Mouse (Mus musculus): ENCODE data around the gene Farsa.
"Not testable (repeated sequence)": the region's sequence is repeated elsewhere in the genome, so short reads cannot be mapped to it uniquely, and the experiment has no call there.

Farsa gene

DNA sequence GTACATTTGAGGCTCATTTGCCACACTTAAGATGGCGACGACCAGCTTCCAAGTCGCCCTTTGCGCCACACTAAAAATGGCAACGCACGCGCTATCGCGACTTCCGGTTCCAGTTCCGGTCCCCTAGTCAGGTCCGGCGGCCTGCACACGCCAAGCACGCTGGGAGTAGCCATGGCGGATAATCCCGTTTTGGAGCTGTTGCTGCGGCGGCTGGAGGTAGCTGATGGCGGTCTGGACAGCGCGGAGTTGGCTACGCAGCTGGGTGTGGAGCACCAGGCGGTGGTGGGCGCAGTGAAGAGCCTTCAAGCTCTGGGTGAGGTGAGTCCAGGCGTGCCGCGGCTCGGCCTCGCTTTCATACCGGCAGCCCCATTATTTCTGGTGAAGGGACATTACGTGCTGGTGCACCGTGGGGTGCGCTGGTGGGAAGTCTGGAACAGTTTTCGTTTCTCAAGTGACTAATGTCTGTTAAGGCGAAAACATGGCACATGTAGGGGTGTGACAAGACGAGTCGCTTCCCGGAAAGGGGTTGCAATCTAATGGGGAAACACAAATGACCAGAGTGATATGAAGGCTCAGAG is at the start of gene Farsa:
TSS of gene Farsa (plus strand) at position 126 of the 578 bp plus-strand sequence.
- peak; percentile 75 to 96 for DNase-seq (ENCODE audit: low spot score in 2 of 2)

DNA sequence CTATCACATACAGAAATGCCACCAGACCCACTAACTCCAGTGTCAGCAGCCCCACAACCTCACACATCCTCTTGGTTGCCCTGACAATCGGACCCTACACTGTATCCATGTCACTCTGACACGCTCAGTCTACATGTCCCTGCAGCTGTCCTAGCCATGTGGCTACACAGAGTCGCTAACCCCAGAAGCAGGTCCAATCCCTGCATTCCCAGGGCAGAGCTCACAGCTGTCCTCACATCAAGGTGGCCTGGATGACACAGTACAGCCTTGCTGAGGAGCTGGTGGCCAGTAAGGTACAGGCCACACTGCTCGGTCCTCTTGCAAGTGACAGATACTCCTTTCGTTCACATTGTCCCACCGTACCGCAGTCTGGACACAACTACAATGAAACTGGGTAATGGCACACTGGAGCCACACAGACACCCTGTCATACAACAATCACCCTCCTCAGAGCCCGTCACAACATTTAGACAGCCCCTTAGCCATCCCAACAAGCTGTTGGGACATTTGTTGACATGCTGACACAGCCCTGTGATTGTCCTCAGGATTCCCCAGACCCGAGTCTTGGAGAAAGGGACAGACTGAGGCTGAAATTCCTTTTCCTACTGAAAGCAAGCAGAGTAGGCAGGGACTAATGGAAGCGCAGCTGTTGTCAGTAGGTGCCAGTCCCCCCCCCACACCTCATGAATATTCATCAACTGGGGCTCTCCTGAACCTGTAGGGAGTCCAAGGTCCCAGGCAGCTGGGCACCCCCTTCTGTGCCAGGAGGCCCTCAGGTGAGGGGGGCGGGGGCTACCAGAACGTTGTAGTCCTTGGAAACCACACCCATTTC is 47.5 kb upstream of the Farsa start:
- no peak for DNase-seq (ENCODE audit: low spot score in 2 of 2)

DNA sequence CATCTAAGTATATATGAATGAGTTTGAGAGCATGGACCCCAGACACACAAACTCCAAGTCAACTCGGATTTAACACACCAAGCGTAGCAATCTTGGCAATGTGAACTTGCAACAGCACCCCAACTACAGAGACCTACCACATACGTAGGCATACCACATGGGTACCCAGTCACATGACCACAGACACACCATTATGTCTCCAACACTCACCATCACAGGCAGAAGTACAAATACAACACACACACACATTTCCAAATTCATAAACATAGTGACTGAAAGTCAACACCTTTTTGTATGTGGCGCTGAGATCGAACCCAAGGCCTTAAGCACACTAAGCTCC is 46.9 kb upstream of the Farsa start:
- DNase-seq (ENCODE audit: low spot score in 2 of 2): no peak

DNA sequence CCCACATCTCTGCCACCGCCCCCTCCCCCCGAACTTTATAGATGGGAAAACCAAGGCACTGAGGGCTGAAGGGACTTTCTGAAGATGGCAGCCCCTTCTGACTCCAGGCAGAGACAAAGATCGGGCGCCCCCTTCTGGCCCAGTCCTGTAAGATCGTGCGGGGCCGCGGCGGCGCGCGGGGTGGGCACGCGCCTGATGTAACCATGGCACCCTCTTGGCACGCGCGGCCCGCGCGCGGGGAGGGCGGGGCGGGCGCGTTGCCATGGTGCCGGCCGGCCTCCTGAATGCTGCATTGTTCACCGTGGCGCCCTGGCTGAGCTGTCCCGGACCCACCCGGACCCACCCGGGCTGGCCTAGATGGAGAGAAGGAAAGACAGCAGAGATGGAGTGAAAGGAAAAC is 45.9 kb upstream of the Farsa start:
- peak; percentile 83 to 98 for DNase-seq (ENCODE audit: low spot score in 2 of 2)

DNA sequence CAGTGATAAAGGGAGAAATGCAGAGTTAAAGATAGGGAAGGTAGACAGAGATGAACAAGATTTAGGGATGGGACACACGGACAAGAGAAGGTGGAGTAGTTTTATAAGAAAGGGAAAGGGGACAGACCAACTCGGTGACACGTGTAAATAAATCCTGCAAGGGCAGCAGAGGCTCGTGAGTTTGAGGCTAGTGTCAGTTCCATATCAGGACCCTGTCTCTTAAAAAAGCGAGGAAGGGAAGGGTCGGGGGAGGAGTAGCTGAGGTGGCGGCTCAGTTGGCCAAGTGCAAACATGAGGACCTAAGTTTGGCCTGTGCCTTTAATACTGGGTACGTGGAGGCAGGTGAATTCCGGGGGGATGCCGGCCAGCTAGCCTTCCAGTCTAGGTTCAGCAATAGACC is 45.5 kb upstream of the Farsa start:
- no peak for DNase-seq (ENCODE audit: low spot score in 2 of 2)

DNA sequence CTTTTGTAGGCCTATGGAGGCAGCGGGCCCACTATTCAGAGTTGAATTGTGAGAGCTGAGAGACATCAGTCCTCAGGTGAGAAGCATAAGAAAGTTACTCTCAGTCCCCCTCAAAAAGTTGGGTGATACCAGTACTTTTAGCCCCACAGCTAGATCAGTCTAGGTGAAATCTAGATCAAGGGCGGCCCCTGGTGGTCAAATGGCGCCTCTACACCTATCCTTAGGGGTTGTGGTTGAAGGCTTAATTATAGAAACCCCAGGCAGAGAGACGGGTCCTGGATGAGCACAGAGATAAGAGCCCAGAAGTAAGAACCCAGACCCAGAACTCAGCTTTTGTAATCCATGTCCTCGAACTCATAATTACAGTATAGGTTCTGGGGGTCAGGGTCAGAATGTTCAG is 43.7 kb upstream of the Farsa start:
- peak in 1 of 2 experiments; percentile 91 for DNase-seq (ENCODE audit: low spot score in 2 of 2)

DNA sequence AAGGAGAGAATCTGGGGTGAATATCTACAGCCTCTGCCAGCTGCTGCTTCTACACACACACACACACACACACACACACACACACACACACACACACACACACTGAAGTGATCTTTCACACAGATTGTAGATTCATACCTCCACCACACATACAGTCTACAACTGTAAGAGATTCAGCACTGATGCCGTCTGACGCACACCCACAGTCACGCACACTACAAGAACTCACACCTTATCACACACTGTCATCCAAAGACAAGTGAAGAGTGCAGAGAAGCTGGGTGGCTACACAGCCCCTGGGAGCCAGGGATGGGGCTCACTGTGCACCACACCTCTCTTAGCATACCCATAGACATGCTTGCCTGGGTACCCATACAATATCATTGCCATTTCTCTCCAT is 43.0 kb upstream of the Farsa start:
- no peak for DNase-seq (ENCODE audit: low spot score in 2 of 2)

DNA sequence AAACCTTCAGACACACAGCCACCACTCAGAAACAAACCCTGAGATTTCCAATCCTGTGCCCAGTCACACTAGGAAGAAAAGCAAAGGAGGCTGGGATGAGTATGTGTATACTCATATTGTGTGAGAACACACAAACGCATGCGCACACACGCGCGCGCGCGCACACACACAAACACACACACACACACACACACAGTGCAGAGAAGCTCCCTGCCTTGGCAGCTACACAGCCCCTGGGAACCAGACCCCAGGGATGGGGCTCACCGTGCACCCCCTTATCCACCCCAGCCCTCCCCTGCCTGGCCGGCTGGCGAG is 42.6 kb upstream of the Farsa start:
- no peak for DNase-seq (ENCODE audit: low spot score in 2 of 2)

DNA sequence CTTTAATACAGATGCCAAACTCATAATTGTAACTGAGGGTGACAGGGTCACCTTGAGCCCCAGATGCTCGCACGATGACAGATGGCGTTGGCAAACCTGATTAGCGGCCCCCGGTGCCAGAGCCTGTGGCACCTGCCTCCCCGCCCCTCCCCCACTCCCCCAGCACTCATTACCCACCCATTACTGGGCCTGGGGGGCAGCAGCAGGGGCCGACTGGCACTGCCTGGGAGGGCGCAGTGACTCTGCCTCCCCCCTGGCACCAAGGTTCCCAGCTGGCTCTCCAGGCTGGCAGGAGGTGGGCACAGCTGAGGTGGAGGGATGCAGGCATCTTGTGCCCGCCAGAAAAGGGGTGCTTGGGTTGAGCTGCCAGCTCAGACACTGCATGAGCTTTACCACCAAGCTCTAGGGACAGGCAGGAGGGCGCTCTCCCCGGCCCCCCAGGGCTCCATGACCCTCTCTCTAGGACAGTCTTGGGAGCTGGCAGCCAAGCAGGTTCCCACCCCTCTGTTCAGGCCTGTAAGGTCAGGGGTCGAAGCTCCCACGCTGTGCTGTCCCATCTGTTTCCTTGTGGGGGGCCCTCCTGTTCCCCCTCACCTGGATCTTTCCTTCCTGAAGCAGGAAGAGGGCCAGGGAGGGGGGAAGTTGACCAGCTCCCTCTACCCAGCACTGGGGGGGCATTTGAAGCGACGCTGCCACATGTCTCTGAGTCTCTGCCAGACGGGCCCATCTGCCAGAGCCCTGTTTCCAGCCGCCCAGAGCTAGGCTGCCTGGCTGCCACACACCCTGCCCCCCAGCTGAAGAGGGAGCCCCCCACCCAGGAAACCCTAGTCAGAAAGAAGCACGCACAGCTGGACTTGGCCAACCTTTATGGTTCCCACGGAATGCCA is 42.0 kb upstream of the Farsa start:
- DNase-seq (ENCODE audit: low spot score in 2 of 2): no peak

DNA sequence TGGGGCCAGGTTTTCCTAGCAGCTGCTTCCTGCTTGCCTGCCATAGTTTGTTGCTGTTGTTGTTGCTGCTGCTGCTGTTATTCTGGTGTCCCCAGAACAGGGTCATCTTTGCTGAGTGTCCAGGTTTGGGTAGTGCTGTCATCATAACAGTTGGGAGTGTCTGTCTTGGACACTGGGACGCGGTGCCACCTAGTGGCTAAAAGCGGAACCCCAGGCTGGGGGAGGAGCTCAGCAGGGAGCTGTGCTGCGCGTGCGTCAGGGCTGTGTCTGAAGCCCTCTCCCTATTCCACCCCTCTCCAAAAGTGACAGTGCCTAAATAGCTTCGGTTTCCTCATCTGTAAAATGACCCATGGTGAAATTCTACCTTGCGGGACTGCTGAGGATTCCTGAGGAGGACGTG is 41.2 kb upstream of the Farsa start:
- peak; percentile 76 to 97 for DNase-seq (ENCODE audit: low spot score in 2 of 2)

DNA sequence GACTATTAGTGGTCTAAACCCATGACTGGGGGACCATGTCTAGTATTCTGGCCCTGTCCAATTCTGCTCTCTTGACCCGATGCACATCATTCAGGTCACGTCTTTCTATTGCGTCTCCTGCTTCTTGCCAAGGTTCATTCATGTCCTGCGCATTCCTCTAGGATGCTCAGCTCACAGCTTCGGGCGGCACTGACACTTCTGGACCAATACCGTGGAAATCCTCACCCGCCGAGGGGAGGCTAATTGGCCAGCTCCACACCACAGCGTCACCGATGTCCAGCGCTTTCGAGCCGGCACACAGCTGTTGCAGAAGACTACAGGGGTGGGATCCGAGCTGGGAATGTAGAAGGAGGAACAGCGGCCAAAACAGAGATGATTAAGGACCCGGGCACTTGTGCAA is 40.7 kb upstream of the Farsa start:
- no peak for DNase-seq (ENCODE audit: low spot score in 2 of 2)

DNA sequence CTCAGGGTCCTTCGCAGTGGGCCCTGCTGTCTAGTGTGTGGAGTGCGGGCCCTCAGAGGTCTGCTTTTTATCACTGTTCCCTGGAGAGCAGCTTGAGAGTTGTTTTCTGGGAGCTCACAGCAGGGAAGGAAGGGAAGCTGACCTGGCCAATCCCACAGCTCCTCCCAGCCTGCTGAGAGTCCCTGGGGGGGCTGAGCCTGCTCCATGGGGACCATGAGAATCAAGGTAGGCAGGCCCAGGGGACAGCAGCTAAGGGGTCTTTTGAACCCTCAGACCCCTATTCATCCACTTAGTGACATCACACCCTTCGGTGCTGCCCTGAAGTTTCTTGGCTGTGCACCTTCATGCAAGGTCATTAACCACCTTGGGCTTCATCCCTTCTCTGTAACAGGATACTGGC is 34.1 kb upstream of the Farsa start, which contains the start of gene Dand5:
TSS of gene Dand5 (minus strand) at position 101 of the 400 bp plus-strand sequence.
- DNase-seq (ENCODE audit: low spot score in 2 of 2): no peak

DNA sequence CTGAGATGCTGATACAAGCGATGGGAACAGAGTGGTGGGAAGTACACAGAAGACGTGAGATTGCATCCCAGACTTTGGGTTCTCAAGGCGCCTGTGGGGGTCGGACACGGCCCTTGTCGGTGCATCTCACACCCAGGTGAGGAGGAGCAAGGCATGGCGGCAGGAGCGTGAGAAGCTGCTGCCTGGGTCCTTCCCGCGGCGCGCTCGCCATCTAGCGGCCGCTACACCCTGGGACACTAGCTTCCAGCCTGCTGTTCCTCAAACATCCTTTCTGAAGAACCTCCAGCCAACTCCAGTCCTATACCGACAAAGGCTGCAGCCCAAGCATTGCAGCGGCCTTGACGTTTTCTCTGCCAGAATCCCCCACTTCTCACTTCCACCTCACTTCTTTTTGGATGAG is 33.1 kb upstream of the Farsa start:
- no peak for DNase-seq (ENCODE audit: low spot score in 2 of 2)

DNA sequence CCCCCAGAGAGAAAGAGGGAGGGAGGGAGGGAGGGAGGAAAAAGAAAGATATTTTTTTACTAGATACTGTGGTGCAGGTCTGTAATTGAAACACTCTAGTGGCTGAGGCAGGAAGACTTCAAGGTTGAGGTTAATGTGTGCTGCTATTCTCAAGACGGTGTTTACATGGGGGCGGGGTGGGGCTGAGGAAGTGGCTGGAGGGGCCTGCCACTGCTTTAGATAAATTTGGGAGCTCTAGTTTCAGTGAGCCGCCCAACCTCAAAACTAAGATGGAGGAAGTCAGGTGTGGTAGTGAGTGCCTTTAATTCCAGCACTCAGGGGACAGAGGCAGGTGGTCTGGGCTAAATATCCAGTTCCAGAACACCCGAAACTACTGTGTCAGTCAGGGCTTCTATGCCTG is 31.2 kb upstream of the Farsa start:
- DNase-seq (ENCODE audit: low spot score in 2 of 2): no peak

DNA sequence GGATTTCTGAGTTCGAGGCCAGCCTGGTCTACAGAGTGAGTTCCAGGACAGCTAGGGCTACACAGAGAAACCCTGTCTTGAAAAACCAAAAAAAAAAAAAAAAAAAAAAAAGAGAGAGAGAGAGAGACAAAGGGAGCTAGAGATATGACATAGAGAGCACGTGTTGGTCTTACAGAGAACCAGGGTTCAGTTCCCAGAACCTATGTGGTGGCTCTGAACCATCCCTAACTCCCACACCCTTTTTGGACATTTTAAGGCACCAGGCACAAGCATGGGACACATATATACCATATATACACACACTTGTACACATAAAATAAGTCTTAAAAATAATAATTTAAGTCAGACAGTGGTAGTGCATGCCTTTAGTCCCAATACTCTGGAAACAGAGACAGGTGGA is 30.3 kb upstream of the Farsa start:
- DNase-seq (ENCODE audit: low spot score in 2 of 2): not testable (repeated sequence)

DNA sequence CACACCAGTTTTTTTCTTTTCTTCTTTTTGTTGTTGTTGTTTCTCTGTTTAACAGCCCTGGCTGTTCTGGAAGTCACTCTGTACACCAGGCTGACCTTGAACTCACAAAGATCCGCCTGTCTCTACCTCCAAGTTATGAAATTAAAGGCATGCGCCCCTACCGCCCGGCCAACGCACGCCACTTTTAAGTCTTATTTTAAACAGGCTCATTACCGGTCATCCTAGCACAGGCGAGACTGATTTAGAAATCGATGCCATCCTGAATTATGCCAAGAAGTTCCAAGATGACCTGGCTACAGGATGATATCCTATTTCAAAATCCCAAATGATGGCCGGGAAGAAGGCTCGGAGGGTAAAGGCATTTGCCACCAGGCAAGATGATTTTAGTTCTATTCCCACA is 25.3 kb upstream of the Farsa start, which contains the start of gene Gadd45gip1:
TSS of gene Gadd45gip1 (plus strand) at position 33 of the 400 bp plus-strand sequence.
- DNase-seq (ENCODE audit: low spot score in 2 of 2): no peak

DNA sequence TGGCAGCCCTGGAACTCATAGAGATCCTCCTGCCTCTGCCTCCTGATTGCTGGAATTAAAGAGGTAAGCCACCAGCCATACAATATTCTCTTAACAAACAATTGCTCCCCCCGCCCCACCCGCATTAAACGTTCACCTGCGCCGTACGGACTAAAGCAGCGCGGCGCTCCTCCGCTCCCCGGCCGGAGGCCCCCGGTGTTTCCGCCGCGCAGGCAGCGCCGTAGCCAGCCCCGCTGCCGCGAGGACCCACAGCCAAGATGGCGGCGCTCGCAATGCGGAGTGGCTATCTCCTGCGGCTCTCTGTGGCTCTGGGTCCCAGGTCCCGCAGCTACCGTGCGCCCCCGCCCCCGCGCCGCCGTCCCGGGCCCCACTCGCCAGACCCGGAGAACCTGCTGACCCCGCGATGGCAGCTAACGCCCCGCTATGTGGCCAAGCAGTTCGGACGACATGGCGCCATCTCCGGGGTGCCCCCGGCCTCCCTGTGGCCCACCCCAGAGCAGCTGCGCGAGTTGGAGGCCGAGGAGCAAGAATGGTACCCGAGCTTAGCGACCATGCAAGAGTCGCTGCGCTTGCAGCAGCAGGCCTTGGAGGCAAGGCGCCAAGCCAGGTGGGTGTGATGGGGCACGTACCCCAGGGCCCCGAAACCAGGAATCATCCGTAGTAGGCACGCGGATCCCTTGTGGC is 24.6 kb upstream of the Farsa start:
- peak in 1 of 2 experiments; percentile 74 for DNase-seq (ENCODE audit: low spot score in 2 of 2)

DNA sequence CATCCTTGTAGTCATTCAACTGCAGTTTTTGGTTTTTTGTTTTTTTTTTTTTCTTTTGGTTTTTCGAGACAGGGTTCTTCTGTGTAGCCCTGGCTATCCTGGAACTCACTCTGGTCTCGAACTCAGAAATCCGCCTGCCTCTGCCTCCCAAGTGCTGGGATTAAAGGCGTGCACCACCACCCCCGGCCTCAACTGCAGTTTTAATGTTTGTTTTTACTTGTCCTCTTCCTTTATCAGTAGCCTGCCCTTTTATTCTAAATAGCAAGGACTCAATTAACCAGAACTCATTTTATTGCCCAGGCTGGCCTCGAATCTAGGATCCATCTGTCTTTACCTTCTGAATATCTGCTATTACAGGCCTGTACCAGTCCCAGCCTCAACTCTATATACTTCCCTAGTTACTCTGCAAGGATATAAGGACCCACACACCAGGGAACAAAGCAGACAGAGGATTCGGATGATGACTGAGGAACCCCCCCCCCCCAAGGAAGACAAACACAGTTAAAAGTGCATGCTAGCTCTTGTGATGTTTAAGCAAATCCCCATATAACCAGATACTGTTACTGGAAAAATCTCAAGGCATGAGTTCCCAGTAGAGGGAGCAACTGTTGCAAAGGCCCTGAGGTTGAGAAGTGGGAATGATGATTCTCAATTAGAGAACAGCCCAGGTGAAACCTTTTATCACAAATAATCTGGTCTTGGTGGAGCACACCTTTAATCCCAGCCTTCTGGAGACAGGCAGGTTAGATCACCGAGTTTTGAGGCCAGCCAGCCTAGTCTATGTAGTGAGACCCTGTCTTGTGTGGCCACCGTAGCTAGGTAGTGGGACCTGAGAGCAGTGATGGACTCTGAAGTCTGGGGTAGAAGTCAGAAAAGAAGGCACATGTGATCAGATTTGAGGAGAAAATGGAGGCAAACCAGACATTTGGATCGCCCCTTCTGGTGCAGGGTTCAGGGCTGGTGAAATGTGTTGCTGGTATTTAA is 23.7 kb upstream of the Farsa start:
- no peak for DNase-seq (ENCODE audit: low spot score in 2 of 2)

DNA sequence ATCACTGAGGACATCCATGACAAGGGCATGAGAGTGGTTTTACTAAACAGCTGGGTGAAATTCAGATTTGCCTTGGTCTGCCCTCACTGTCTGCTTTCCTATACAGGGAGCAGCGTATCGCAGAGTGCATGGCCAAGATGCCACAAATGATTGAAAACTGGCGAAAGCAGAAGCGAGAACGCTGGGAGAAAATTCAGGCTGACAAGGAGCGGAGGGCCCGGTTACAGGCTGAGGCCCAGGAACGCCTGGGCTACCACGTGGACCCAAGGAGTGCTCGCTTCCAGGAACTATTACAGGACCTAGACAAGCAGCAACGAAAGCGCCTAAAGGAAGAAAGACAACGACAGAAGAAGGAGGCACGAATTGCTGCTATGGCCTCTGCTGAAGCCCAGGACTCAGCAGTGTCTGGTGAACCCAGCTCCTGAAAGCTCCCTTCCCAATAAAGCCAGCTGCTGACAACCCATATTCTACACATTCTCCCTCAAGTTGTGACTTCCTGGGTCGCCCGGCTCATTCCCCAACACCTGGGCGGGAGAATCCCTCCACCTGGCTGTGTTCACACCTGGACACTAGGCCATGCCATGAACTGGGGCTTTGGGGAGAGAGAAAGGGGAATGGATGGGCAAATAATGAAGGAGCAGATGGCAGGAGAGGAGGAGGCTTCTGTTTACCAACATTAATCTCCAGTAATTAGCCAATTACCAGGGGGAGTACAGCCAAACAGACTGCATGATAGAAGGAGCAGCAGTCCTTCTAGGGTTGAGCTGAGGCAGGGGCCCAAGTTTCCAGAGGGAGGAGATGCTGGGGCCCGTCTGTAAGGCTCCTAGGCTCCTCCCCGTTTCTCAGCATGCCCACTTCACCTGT is 22.6 kb upstream of the Farsa start:
- no peak for DNase-seq (ENCODE audit: low spot score in 2 of 2)
